Mouse (Mus musculus): ENCODE results near the gene Ncstn. TPM values are rescaled to one million over a fixed set of nuclear protein-coding genes. Genes with fewer than 3 reads are reported as not detected.

Gene Ncstn
- polyA plus RNA-seq (2014; fragmentation: Nextera tagmentation; extraction: Ambion mirVana): 86.8 and 89.2 TPM in 2 replicates

DNA sequence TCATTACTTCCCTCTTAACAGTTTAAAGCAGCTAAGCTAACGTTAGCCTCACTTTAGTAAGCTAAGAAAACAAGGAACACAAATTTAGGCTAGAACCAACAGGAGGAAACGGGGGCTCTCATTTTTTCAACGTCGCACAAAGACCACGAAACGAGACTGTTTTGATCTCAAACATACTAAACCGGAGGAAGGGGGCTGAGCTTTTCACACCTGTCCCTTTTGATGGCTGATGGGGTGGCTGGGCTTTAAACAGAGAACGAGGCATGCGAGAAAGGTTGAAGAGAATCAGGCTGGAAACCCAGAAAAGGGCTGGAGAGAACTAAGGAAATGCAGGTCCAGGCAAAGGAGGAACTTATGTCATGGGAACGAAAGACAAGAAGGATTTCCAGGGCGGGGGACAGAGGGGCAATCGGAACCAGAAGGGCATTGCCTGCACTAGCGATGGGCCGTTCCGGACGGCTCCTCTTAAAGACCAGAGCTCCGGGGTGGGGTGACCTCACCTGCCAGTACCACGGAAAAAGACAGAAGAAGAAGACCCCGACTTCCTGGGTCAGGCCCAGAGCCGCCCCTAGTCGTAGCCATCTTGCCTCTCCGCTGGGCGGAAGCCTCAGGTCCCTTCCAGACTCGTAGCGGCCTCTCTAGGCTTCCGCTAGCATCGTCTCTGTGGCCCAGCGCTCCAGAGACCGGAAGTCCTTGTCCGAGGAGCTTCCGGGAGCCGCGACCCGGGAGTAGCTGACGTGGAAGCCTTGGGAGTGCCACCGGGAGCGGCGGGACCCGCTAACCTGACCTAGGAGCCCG, at the start of gene Ncstn, which contains the start of gene Copa:
Ncstn (minus strand) TSS at position 695 of the 798 bp plus-strand sequence.
Copa (plus strand) TSS at position 429 of the 798 bp plus-strand sequence.
- Histone ChIP-seq H3K27ac (replicated peaks; ENCODE audit: low read depth, low read length) (no peak within 1 kb of the TSS), H3K9ac (ENCODE audit: low read length) (peak within 1 kb of the TSS; percentile 80), H3K4me1 (ENCODE audit: control insufficient read depth, insufficient read depth, low read length) (peaks cover 5% of the 10 kb centered on the region), H3K36me3 (ENCODE audit: control insufficient read depth, insufficient read depth, low read length) (peaks cover 3% of the 10 kb centered on the region; the same call in 1 of the 2 replicates), H3K27me3 (ENCODE audit: control insufficient read depth, insufficient read depth, low read length) (no peaks in the 10 kb centered on the region), H3K4me2 (ENCODE audit: low read depth, severe bottlenecking) (peak within 1 kb of the TSS; percentile 53), H3K4me3 (ENCODE audit: low read depth, low read length) (peak within 1 kb of the TSS; percentile 84), H3K9me3 (ENCODE audit: control insufficient read depth, low read length) (no peaks in the 10 kb centered on the region)
- WGBS: under 1% methylated on average over 40 of the region's 40 CpGs
- DNase-seq (ENCODE audit: low spot score) (peak; percentile 95), ATAC-seq (ENCODE audit: insufficient number of reproducible peaks, low FRiP score, low TSS enrichment, low read depth) (peak; percentile 96)

GRCm38 (mm10) chr1:172132319-172132718, 49.7 kb upstream of the Ncstn start:
- Histone ChIP-seq H3K36me3 (ENCODE audit: control insufficient read depth, insufficient read depth, low read length) (peaks cover 45% of the 10 kb centered on the region), H3K27ac (replicated peaks; ENCODE audit: low read depth, low read length) (no peak overlapping the region), H3K9me3 (ENCODE audit: control insufficient read depth, low read length) (no peaks in the 10 kb centered on the region; the same call in 1 of the 2 replicates), H3K4me2 (ENCODE audit: low read depth, severe bottlenecking) (no peak overlapping the region), H3K4me1 (ENCODE audit: control insufficient read depth, insufficient read depth, low read length) (peaks cover 7% of the 10 kb centered on the region), H3K4me3 (ENCODE audit: low read depth, low read length) (no peak overlapping the region), H3K9ac (ENCODE audit: low read length) (no peak overlapping the region), H3K27me3 (ENCODE audit: control insufficient read depth, insufficient read depth, low read length) (no peaks in the 10 kb centered on the region)
- DNase-seq (ENCODE audit: low spot score) (no peak), ATAC-seq (ENCODE audit: insufficient number of reproducible peaks, low FRiP score, low TSS enrichment, low read depth) (peak; percentile 57)
- WGBS: 70% methylated on average over 7 of the region's 7 CpGs

DNA sequence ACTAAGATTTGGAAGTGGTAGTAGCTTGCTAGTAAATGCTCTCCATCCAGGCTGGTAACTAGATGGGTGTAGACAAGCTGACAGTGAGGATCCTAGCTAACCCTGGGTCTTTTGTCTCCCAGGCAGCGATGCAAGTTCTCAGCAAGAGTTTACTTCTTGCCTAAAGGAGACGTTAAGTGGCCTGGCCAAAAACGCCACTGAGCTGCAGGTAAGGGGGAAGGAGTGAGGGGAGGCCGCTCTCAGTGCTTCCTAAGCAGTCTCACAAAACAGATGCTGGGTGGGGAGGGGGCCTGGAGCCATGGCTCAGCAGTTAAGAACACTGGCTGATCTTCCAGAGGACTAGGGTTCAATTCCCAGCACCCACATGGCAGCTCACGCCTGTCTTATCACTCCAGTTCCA, 47.2 kb upstream of the Ncstn start:
- peaks cover 38% of the 10 kb centered on the region for H3K36me3 ChIP-seq (ENCODE audit: control insufficient read depth, insufficient read depth, low read length)
- 95% methylated on average over 5 of the region's 5 CpGs for WGBS
- ATAC-seq (ENCODE audit: insufficient number of reproducible peaks, low FRiP score, low TSS enrichment, low read depth) (no peak), DNase-seq (ENCODE audit: low spot score) (no peak)
- no peaks in the 10 kb centered on the region; the same call in 1 of the 2 replicates for H3K9me3 ChIP-seq (ENCODE audit: control insufficient read depth, low read length)
- no peaks in the 10 kb centered on the region for H3K27me3 ChIP-seq (ENCODE audit: control insufficient read depth, insufficient read depth, low read length)
- H3K4me1 ChIP-seq (ENCODE audit: control insufficient read depth, insufficient read depth, low read length): peaks cover 7% of the 10 kb centered on the region
- no peak overlapping the region for H3K9ac ChIP-seq (ENCODE audit: low read length)
- H3K27ac ChIP-seq (replicated peaks; ENCODE audit: low read depth, low read length): no peak overlapping the region
- H3K4me2 ChIP-seq (ENCODE audit: low read depth, severe bottlenecking): no peak overlapping the region
- no peak overlapping the region for H3K4me3 ChIP-seq (ENCODE audit: low read depth, low read length)

- H3K4me3 ChIP-seq (ENCODE audit: low read depth, low read length): no peak overlapping the region
- no peaks in the 10 kb centered on the region for H3K27me3 ChIP-seq (ENCODE audit: control insufficient read depth, insufficient read depth, low read length)
- DNase-seq (ENCODE audit: low spot score) (no peak), ATAC-seq (ENCODE audit: insufficient number of reproducible peaks, low FRiP score, low TSS enrichment, low read depth) (no peak)
- WGBS: 69% methylated on average over 2 of the region's 2 CpGs
- no peak overlapping the region for H3K4me2 ChIP-seq (ENCODE audit: low read depth, severe bottlenecking)
- H3K27ac ChIP-seq (replicated peaks; ENCODE audit: low read depth, low read length): no peak overlapping the region
- H3K9me3 ChIP-seq (ENCODE audit: control insufficient read depth, low read length): no peaks in the 10 kb centered on the region; the same call in 1 of the 2 replicates
- no peak overlapping the region for H3K9ac ChIP-seq (ENCODE audit: low read length)
- peaks cover 7% of the 10 kb centered on the region for H3K4me1 ChIP-seq (ENCODE audit: control insufficient read depth, insufficient read depth, low read length)
- H3K36me3 ChIP-seq (ENCODE audit: control insufficient read depth, insufficient read depth, low read length): peaks cover 32% of the 10 kb centered on the region
These were observed 46.5 kb upstream of the Ncstn start for GRCm38 (mm10) chr1:172129108-172129507.

DNA sequence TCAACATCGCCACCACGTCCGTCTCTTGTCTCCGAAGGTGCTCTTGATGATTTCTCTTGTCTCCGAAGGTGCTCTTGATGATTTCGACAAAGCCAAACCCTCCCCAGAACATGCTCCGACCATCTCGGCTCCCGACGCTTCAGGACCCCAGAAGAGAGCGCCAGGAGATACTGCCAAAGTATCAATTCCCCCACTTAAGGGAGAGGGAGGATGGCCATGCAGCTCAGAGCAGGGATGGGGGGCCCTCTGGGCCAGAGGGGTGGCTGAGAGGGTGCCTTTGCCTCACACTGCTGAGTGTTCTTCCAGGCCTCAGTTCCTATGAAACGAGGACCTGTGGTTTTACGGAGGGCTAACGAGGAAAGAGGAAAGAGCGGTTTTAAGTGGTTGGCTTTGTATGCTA, 46.0 kb upstream of the Ncstn start:
- no peak overlapping the region for H3K27ac ChIP-seq (replicated peaks; ENCODE audit: low read depth, low read length)
- no peak overlapping the region for H3K4me2 ChIP-seq (ENCODE audit: low read depth, severe bottlenecking)
- peaks cover 7% of the 10 kb centered on the region for H3K4me1 ChIP-seq (ENCODE audit: control insufficient read depth, insufficient read depth, low read length)
- H3K36me3 ChIP-seq (ENCODE audit: control insufficient read depth, insufficient read depth, low read length): peaks cover 28% of the 10 kb centered on the region
- no peak for DNase-seq (ENCODE audit: low spot score)
- WGBS: 94% methylated on average over 15 of the region's 15 CpGs
- no peak overlapping the region for H3K4me3 ChIP-seq (ENCODE audit: low read depth, low read length)
- H3K9ac ChIP-seq (ENCODE audit: low read length): no peak overlapping the region
- H3K9me3 ChIP-seq (ENCODE audit: control insufficient read depth, low read length): no peaks in the 10 kb centered on the region; the same call in 1 of the 2 replicates
- ATAC-seq (ENCODE audit: insufficient number of reproducible peaks, low FRiP score, low TSS enrichment, low read depth): no peak
- H3K27me3 ChIP-seq (ENCODE audit: control insufficient read depth, insufficient read depth, low read length): no peaks in the 10 kb centered on the region

DNA sequence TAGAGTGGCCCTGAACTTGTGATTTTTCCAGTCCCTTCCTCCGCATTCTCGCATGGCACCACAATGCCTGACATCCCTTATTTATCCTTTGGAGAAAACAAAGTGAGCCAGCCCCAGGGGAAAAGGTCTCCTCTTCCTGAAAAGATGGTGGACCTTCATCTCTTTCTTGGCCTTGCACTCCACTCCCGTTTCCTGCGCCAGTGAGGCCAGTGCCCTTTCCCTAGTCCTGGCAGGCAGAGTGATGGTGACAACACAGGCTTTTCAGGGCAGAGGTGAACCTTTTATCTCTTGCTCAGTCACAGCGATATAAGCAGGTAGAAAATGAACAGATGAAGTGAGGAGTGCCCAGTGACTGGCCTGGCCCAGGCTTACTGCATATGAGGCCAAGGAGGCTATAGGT, 44.9 kb upstream of the Ncstn start:
- DNase-seq (ENCODE audit: low spot score) (no peak), ATAC-seq (ENCODE audit: insufficient number of reproducible peaks, low FRiP score, low TSS enrichment, low read depth) (no peak)
- H3K27me3 ChIP-seq (ENCODE audit: control insufficient read depth, insufficient read depth, low read length): no peaks in the 10 kb centered on the region
- H3K4me2 ChIP-seq (ENCODE audit: low read depth, severe bottlenecking): peak overlapping the region; percentile 68
- H3K27ac ChIP-seq (replicated peaks; ENCODE audit: low read depth, low read length): no peak overlapping the region
- H3K4me1 ChIP-seq (ENCODE audit: control insufficient read depth, insufficient read depth, low read length): peaks cover 7% of the 10 kb centered on the region
- H3K36me3 ChIP-seq (ENCODE audit: control insufficient read depth, insufficient read depth, low read length): peaks cover 20% of the 10 kb centered on the region
- 42% methylated on average over 5 of the region's 5 CpGs for WGBS
- peak overlapping the region; percentile 83 for H3K9ac ChIP-seq (ENCODE audit: low read length)
- no peaks in the 10 kb centered on the region for H3K9me3 ChIP-seq (ENCODE audit: control insufficient read depth, low read length)
- peak overlapping the region; percentile 74 for H3K4me3 ChIP-seq (ENCODE audit: low read depth, low read length)

DNA sequence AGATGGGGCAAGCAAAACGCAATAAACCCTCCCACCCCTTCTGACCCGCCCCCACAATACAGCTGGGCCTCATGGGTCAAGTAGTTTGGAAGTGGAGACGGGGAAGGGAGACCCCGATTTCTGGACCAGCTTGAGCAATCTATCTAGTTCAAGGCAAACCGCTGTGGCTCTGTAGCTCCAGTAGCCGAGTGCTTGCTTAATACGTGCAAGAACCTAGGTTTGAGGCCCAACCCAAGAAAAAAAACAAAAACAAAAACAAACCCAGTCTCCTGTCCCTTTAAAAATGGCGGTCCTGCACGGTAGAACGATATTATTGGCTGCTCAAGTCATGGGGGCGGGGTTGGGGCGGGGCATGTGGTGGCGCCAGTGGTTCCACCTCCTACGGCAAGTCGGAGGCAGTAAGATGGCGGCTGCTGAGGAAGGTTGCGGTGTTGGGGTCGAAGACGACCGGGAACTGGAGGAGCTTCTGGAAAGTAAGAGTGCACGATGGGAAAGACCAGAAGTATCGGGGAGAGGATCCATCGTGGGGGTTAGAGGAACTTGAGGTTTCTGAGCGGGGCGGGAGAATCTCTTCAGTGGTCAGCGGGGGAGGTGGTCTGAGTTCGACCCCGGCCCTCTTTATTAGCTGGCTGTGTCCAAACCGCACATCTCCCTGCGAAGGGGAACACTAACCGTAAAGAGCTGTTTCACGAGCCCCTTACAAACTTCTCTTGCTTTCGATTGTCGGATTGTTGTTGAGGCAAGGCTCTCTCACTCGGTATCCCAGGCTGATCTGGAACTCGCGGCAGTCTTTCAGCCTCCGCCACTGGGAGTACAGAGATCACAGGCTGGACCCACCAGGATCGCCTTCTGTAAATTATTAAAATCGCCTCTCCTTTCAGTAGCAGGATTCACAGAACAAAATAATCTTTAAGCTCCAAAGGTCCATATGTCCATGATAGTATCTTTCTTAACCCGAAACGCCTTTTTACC, 44.1 kb upstream of the Ncstn start, which contains the start of gene Pex19:
Pex19 (plus strand) TSS at position 380 of the 972 bp plus-strand sequence.
- peaks cover 7% of the 10 kb centered on the region for H3K4me1 ChIP-seq (ENCODE audit: control insufficient read depth, insufficient read depth, low read length)
- ATAC-seq (ENCODE audit: insufficient number of reproducible peaks, low FRiP score, low TSS enrichment, low read depth) (peak; percentile 96), DNase-seq (ENCODE audit: low spot score) (peak; percentile 88)
- H3K9me3 ChIP-seq (ENCODE audit: control insufficient read depth, low read length): no peaks in the 10 kb centered on the region
- WGBS: 1% methylated on average over 42 of the region's 42 CpGs
- peak within 1 kb of the TSS; percentile 83 for H3K9ac ChIP-seq (ENCODE audit: low read length)
- peak within 1 kb of the TSS; percentile 68 for H3K4me2 ChIP-seq (ENCODE audit: low read depth, severe bottlenecking)
- no peak within 1 kb of the TSS; the same call in 1 of the 2 replicates for H3K27ac ChIP-seq (replicated peaks; ENCODE audit: low read depth, low read length)
- H3K4me3 ChIP-seq (ENCODE audit: low read depth, low read length): peak within 1 kb of the TSS; percentile 74
- peaks cover 19% of the 10 kb centered on the region for H3K36me3 ChIP-seq (ENCODE audit: control insufficient read depth, insufficient read depth, low read length)
- H3K27me3 ChIP-seq (ENCODE audit: control insufficient read depth, insufficient read depth, low read length): no peaks in the 10 kb centered on the region

DNA sequence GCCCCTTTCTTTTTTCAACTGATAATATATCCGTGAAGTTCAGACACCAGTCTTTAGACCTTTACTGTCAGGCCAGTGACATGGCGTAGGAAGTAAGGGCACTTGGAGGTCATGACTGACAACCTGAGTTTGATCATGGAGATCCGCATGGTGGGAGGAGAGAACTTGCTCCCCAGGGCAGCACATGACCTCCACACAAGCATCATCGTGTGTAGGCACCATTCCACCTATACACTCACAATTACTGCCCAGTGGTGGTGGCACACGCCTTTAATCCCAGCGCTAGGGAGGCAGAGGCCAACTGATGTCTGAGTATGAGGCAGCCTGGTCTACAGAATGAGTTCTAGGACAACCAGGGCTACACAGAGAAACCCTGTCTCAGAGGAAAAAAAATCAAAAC, 42.0 kb upstream of the Ncstn start:
- no peak overlapping the region for H3K4me3 ChIP-seq (ENCODE audit: low read depth, low read length)
- H3K9ac ChIP-seq (ENCODE audit: low read length): no peak overlapping the region
- H3K27me3 ChIP-seq (ENCODE audit: control insufficient read depth, insufficient read depth, low read length): no peaks in the 10 kb centered on the region
- peaks cover 7% of the 10 kb centered on the region for H3K4me1 ChIP-seq (ENCODE audit: control insufficient read depth, insufficient read depth, low read length)
- no peaks in the 10 kb centered on the region for H3K9me3 ChIP-seq (ENCODE audit: control insufficient read depth, low read length)
- DNase-seq (ENCODE audit: low spot score) (no peak), ATAC-seq (ENCODE audit: insufficient number of reproducible peaks, low FRiP score, low TSS enrichment, low read depth) (no peak)
- H3K27ac ChIP-seq (replicated peaks; ENCODE audit: low read depth, low read length): no peak overlapping the region
- no peak overlapping the region for H3K4me2 ChIP-seq (ENCODE audit: low read depth, severe bottlenecking)
- peaks cover 25% of the 10 kb centered on the region; the same call in 1 of the 2 replicates for H3K36me3 ChIP-seq (ENCODE audit: control insufficient read depth, insufficient read depth, low read length)
- WGBS: 78% methylated on average over 6 of the region's 6 CpGs
